Mouse (Mus musculus) fat pad, adult 2 months (tissue): ENCODE measurements at regions not wholly inside any gene's neighbourhood (a gene's known extent, or its start where the extent isn't known, plus 50 kb on each side); places are given as distances from the start of the nearest gene placed in this dataset.

Experiments used
- DNase-seq: peaks from one replicate; pipeline ENCODE4 v3.0.0-alpha.2; 2011; ENCODE audit warnings: low read depth, low spot score; ENCODE audit errors: extremely low read depth

DNA sequence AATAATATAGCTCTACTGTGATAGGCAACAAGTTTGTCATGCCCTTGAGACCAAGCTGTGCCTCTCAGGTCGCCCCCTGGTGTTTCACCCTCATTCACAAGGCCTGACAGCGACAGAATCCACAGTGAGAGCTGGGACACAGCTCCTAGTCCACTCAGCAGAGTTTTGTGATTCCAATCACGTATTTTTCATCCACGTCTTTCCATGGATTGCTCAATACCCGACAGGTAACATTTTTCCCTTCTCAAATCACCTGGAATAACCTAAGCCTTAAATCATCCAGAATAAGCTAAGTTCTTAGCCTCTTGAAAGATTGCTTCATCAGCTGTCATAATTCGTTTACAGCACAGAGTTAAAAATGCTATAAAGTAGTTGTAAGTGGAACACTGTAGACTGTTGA lies 211.3 kb downstream of the Ccdc91 start:
- DNase-seq = no peak

DNA sequence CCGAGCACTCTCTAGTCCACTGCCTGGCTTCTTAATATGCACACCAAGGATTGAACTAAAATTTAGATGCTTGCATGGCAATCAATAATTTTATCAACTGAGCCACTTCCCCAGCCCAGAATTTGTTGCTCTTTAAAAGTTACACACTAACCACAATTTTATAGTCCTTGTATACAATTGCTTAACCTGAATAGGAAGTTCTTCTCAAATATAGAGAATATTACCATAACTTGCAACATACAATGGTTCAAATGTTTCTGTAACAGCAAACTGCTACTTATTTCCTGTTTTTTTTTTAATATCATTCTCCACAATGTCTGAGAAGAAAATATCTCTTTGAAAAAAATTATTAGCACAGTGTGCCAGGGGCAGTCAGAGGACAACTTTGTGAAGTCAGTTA lies 222.6 kb downstream of the Ccdc91 start:
- no peak for DNase-seq

DNA sequence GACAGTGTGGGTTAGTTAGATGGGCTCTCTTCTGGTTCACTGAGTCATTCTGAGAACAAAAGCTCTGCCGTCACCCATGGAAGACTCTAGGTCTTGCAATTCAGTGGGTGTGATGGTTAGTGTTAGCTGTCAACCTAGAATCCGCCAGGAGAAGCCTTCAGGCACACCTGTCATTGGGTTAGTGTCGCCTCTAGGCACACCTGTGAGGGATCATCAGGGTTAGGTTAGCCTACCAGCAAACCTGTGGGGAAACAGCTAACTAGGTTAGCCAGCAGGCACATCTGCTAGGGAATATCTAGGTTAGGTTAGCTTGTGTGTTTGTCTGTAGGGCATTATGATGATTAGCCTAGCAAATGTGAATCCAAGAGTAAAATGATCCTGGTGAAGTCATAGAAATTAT lies 223.8 kb downstream of the Ccdc91 start:
- no peak for DNase-seq

DNA sequence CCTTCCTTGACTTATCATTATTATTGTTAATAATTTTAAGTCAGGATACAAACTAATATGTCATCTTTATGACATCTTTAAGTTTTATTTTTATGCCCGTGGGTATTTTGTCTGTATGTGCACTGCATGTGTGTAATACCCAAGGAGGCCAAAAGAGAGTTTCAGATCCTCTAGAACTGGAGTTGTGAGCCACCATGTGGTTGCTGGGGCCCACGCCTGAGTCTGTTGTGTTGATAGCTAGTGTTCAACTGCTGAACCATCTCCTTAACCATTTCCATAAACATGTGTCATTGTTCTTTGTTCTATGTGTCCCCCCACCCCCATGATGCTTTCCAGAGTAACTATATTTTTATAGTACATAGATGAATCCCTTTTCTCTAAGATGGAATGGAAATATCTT lies 225.0 kb downstream of the Ccdc91 start:
- DNase-seq = no peak

DNA sequence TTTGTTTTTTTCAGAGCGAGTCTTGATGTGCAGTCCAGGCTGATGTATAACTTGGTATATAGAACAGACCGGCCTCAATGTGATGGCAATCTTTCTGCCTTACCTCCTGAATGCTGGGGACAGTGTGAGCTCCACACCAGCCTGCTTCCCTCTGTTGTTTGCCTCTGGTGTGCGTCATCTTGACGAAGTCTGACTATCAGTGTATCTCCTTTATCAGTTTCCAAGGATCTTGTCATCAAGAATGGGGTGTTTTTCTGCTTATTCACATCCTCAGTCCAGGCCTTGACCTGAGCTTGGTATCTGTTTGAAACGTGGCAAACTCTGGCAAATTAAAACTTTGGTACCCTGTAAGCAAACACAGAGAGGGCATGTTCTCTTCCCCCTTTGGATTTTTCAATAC lies 226.3 kb downstream of the Ccdc91 start:
- DNase-seq = no peak

DNA sequence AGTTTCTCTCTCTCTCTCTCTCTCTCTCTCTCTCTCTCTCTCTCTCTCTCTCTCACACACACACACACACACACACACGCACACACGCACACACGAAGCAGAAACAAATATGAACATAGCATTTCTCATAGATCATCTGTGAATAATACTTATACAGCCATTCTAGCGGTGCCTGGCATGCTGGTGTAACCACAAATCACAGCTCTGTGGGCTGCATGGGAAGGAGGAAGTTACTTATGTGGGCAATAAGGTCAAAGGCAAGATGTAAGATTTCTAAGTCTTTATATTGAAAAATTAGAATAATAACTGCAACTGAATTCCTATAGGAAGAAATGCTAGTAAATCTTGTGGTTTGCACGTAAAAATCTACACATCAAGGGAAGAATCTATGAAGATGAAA lies 228.7 kb downstream of the Ccdc91 start:
- DNase-seq = no peak

DNA sequence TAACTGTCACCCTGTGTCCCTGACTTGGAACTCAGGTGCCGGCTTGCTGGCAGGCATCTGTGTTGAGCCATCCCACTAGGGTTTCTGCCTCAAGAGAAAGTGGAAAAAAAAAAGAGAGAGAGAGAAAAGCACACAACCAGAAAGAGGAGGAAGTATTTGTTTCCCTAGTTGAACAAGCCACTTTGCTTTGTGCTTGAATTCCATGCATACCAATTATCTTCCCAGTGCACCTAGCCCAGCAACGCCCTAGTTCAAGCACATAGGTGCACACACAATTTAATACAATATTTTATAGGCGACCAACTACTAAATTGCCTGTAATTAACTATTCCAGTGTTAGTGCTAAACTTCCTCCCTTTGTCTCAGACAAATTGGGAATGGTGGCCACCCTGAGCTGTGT lies 230.3 kb downstream of the Ccdc91 start:
- no peak for DNase-seq

DNA sequence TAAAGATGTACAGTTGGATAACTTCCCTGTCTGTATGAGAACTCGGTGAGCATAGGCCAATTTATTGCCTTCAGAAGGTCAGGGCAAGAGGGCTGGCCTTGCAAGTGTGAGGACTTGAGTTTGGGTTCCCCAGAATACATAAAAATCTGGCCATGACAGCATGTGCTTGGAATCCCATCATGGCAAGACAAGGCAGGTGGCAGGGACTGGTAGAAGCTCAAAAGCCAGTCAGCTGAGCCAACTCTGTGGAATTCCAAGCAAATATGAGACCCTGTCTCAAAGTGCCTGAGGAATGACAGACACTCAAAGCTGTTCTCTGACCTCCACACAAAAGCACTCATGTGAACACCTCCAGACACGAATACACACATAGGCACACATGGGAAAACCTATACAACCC lies 231.1 kb downstream of the Ccdc91 start:
- DNase-seq = no peak

DNA sequence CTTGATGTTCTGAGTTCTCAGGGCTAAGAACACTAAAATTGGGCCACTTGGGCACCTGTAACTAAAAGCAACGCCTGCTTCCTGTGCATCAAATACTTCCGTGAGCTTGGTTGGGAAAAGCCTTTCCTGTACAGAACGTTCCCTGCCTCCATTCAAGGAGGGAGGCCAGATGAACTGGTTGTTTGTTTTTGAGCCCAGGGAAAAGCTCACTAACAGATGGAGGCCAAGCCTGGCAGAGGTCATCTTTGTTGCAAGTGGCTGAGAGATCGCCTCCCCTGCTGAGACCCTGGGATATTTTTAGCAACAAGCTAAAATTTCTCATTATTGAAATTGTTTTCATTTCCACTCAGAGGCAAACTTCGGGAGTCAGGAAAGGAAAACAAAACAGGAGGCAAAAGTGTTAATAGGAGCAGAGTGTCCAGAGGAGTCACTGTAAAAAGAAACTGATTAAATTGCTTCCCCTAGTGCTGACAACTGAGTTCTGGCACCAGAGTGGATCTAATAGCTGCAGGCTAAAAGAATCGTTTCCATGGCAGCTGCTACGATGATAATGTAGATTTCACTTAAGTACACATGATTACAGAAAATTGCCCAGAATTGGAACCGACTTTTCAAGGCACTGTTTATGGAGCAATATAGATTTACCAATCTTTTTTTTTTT lies 242.6 kb downstream of the Ccdc91 start:
- no peak for DNase-seq

DNA sequence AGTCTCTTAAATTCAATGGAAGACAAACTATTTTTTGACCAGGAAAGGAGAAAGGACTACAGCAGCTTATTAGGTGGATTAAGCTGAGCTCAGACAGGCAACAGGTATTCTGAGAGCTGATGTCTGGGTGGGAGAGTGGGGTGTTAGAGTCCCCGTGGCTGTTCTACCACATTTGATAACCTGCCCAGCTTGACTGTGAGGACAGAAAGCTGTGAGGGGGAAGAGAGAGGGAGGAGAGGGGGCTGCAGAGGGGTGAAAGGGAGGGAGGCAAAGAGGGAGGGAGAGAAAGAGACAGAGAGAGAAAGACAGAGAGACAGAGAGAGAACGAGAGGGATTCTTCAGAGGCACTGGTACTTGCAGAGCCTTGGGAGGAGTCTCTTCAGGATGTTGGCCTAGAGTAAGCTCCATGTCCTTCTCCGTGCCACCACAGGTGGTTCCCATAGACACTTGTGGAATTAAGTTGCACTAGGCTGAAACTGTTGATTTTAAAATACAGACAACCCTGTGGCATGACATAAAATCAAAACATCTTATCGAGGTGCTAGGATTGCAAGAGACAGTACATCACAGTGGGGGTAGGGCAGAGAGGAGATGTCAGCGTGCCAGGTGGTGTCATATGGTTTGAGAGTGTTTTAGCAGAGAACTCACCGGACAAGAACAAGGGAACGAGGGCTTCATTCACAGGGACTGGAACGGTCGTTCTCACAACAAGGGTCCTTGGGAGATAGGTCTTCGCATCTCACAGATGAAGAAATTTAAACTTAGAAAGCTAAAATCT lies 243.3 kb downstream of the Ccdc91 start:
- DNase-seq = no peak

DNA sequence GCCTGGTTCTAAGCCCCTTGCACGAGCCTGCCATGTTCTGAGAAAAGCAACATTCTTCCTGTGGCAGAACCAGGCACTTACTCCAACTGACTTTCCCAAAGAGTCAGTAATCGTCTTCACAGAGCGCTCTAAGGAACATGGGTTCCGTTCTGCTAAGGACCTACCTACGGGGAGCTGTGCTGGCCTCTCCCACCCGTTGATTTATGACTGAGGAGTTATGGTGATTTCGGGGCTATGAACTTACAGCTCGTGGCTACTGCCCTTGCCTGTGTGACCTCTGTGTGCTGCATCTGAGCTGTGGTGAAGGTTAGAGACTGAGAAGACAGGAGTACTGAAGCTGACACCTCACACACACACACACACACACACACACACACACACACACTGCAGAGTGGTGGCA lies 243.9 kb downstream of the Ccdc91 start:
- DNase-seq = no peak

DNA sequence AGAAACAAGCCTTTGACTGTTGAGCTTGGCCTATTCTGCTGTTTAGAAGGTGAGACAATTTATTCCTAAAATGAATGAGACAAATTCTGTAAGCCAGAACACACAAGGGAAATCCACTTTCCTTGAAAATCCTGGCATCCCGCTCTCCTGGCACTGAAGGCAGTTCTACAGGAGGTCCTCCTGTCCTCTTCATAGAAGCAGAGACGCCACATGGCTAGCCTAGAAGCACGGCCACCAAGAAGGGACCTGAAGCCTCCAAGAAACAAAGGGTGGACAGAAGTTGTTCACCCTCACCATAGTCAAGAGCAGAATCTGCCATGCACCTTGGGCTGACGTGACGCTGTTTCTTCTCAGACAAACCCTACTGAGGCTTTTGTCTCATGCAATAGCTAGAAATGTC lies 247.7 kb downstream of the Ccdc91 start:
- DNase-seq = no peak

DNA sequence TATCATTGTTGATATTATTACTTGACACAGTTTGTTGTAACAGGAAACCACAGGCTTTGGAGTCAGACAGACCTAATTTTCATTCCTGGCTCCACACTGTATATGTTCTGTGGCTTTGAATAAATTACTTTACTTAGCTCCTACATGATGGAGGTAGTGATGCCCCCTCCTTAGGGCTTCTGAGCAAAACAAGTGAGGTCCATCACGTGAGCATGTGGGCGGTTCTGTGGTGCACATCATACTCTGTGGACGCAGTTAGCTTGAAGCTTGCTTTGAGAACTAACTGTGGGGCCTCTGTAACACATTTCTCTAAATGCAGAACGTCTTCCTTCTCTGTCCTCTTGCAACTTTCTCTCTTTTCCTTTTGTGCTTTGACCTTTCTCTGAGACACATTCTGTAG lies 251.4 kb downstream of the Ccdc91 start:
- no peak for DNase-seq

DNA sequence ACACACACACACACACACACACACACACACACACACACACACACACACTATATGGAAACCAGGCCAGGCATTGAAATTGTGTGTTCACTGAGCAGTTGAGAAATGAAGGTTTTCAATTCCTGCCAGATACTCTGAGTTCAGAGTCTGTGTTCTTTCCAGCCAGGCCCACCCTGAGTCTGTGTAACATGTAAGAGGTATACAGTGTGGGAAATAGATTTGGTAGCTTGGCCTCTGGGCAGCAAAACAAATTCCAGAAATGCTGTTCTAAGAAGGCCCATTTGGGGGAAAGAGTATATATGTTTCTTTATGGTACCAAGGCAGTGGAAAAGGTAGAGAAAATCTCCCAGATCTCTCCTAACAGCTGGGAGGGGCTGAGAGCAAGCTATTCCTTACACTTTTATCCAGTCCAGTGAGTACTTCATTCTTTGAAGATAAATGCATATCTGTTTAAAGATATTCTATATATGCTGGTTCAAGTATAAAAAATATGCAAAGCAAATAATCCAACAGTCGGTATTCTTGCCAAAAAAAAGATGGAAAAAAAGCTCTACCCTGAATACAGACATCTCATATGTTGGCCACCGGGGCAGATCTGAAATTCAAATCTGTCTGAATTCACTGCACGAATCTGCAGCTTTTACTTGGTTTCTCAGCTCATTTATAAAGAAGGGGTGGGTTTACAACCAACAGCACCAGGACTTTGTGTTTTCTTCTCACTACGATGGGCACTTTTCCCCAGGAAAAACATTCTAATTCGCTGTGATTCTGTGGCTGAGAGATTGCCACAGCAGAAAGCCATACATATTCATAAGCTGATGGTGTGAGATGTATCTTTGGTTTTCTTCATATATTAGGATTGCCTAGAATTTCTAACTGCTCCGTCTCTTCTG lies 252.3 kb downstream of the Ccdc91 start:
- DNase-seq = no peak

DNA sequence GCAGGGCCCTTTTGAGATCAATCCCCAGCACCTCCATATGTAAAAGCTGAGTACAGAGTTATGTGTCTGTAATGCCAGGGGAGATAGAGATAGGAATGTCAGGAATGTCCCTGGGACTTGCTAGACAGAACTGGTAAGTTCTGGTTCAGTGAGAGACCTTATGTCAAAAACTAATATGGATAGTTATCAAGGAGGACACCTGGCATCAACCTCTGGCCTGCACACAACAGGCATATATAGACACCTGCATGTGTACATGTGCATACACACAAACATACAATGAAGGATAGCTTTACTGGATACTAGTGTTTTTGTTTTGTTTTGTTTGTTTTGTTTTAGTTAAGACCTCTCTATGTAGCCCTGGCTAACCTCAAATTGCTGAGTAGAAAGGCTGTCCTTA lies 254.1 kb downstream of the Ccdc91 start:
- no peak for DNase-seq

DNA sequence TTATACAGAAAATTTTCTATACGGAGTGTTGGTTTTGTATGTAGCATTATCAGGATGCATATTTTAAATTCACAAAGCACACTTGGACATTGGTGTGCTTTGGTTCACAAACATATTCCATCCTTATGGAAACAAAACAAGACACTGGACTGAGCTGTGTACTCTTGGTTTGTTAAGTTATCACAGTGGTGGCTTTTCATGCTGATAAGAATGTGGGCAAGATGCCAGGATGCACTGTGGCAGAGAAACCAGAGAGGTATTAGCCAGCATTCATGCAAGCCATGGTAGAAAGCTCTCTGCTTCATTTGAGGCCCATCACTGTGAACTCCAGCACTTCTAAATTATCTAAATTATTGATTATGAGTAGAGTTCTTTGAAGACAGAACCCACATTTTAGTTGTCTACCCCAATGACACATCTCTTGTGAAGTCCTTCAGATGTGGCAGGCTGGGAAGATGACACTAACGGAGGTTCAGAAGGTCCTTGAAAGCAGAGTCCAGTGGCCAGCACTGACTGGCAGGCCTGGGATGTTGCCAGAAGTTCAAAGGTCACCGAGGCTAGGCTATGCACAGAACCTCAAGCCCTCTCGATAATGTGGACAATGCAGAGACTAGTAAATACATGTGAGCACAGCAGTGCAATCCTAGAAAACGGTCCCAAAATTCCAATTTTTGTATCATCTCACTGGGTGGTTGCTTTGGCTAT lies 263.1 kb downstream of the Ccdc91 start:
- no peak for DNase-seq

DNA sequence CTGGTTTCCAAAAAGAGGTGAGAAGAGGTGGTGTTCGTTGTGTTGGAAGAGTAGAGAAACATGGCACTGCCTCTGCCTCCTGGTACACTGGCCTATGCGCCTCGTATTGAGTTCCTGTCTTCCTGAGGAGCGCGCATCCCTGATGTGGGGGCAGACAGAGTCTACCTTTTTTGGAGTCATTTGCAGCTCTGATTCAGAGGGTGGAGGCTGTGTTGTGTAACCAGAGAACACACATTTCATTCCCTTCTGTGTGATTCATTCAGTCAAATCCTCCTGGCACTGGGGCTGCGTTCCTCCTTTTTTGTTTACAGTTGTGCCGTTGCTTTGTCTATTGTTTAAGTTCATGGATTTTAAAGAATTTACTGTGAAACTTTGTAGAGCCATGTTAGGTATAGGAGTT lies 265.8 kb downstream of the Ccdc91 start:
- no peak for DNase-seq

DNA sequence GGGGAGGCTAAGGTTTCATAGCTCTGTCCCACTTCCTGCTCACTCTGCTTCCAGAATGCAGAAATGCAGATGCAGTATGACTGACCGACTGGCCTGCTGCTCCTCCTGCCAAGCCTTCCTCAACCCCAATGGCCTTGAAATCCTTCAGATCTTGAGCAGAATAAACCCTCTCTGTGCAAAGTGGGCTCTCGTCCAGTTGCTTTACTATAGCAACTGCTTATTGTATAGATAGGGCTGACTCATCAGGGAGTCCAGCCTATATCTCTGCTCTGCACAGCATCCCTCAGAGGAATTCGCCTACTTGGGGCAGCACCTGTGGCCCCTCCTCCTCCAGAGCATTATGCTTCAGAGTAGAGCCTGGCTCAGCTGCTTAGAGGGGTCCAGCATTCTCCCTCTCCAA lies 268.5 kb downstream of the Ccdc91 start:
- DNase-seq = no peak

DNA sequence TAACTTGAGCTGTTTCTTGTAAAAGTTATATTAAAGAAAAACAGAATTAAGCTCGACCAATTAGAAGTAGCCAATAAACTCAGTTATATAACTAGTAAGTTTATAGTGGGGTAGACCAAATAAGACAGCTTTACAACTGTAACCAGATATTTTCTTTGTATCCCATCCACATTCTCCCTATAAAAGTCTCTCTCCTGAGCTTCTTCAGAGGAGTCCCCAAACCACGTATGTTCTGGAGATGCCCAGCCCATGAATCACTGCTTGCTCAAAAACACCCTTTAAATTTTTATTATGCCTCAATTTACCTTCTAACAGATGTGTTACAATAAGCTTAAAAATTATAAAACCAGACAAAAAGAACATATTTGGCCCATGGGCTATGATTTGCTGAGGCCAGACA lies 270.1 kb downstream of the Ccdc91 start:
- no peak for DNase-seq

DNA sequence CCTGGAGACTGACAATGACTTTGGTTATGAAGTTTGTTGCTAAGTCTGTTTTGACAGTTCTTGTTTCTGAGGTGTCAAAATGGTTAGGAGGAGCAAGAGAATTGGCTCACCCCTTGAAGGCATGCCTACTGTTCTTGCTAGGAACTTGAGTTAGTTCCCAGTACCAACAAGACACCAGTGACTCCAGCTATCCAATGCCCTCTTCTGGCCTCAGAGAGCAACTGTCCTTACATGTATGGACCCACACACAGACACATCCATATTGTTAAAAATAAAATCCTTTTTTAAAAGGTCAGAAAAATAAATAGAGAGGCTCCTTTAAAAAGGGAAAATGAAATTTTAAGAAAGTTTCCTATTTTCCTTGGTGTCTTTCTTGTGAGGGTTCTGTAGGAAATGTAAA lies 272.3 kb downstream of the Ccdc91 start:
- DNase-seq = no peak

DNA sequence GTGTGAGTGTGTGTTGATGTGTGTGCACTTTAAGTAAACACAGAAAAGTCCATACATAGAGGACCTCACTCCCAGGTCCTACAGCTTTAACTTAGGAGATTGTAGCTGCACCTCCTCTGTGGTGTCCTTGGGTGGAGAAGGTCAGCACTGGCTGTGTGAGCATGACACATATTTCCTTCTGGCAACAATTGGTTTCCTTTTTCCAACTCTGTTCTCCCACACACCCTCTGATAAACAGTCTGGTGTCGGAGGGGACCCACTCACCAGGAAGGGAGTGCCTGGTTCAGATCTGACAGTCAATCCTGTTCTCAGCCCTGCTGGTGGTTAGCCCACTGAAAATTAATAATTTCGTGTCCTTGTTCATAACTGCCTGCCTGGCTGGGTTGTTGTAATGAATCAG lies 276.7 kb downstream of the Ccdc91 start:
- DNase-seq = no peak
